Mouse (Mus musculus) left cerebral cortex, postnatal 4 days (tissue): ENCODE measurements around the gene Irf2bpl. TPM values are rescaled to one million over a fixed set of nuclear protein-coding genes. Genes with fewer than 3 reads are reported as not detected.
A peak's percentile ranks its signal among the peaks of the same experiment; 100 is the strongest.

Source experiments
- DNase-seq: peaks from one replicate; pipeline ENCODE4 v3.0.0-alpha.2; 2022
- intact Hi-C: fragments of 180-260 bp; cut with DNase I; formaldehyde crosslinking; loops from one replicate; pipeline ENCODE4 v1.15.1; 2025
- total RNA-seq, 2 experiments: library from RNA; stranded (reverse); gene quantifications; 2 replicates each; pipeline ENCODE4 v1.2.3; 2021

The Irf2bpl gene
- total RNA-seq, 2 experiments from 2014 or later, result 124 to 127 TPM

DNA sequence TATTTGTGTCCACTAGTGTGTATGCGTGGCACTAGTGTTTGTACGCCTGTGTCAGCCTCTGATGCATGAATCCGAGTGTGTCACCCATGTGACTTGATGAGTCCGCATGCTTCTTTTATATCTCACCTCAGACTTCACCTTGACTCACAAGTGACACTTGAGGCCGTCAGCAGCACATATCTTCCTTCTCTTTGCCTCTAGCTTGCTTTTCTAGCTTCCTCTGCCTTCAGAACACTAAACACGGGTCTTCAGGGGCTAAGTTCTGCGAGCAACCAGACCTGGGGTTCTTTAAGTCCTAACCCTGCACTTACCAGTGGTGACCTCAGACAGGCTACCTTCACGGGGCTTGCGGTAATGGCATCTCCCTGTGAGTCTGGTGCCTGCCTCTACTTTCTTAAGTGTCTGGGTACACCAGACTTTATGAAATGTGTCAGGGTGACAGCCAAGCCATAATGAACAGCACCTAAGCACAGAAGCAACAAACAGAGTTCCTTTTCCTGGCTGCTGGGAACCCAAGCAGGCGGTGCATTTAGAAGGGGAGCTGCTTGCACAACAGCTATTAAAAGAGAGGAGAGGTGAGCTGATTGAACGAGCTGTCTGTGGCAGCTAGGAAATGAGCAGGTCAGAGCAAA, 51.9 kb downstream of the Irf2bpl start:
- intact Hi-C loops, result no loop called here
- DNase-seq, result no peak

DNA sequence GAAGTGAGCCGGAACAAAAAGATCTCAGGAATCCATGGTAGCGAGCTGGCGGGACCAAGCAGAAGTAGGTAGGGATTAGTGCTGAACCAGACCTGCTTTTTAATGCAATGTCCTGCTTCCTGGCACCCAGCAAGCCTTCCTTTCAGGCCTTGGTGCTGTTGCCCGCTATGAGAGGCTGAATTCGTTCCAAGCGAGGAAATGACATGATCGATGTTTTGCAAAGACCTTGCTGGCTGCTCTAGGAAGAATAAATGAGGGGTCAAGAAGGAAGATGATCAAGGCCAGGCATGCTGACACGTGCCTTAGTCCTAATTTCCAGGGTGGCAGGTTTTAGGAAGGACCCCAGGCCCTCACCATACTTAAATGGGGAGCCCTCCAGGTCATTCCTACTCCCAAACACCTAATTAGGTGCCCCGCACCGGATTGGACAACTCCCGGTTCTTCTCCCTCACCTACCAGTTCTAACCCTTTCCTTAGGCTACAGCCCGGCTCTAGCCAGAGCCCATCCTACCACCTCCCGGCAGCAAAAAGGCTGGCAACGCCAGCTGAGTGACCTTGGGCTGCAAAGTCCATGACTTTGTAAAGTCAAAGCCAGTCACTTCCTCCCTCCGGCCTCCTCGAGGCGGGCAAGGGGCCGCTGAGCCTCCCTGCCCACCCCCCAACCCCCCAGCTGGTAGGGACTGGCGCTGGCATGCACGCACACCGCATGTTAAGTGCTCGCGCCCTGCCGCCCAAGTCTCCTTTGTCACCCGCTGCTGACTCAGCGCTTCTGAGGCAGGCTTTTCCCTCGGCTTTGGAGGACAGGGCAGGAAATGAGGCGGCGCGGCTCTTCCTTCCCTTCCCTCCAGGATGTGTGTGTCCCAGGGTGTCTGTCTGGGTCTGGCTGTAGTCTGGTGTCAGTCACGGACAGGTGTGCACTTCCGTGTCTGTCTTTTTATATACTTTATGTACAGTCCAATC, 52.7 kb downstream of the Irf2bpl start:
- intact Hi-C loops, result no loop called here
- DNase-seq, result peak; percentile 58

Other genes starting within 250 kb of the Irf2bpl start
- 100 to 1,000 TPM; 148 to 152 TPM for gene Vash1, start 206.1 kb downstream of the Irf2bpl start, total RNA-seq
- 1 to 10 TPM; 7.9 to 9.8 TPM for gene Angel1, start 158.3 kb downstream of the Irf2bpl start, total RNA-seq
- not detected for gene Lrrc74a, start 150.4 kb downstream of the Irf2bpl start, total RNA-seq
- 10 to 100 TPM; 56.9 to 60.6 TPM for gene Cipc, start 62.2 kb upstream of the Irf2bpl start, total RNA-seq
- gene Zdhhc22, start 105.6 kb upstream of the Irf2bpl start, total RNA-seq, result 10 to 100 TPM; 15.8 to 19.0 TPM
- gene Tmem63c, start 136.5 kb upstream of the Irf2bpl start, total RNA-seq, result 10 to 100 TPM; 29.5 to 30.1 TPM
- 1 to 10 TPM; 4.7 to 5.5 TPM for gene Ngb, start 217.7 kb upstream of the Irf2bpl start, total RNA-seq